Mouse (Mus musculus): ENCODE results near the gene Fkbp15. TPM values are rescaled to one million over a fixed set of nuclear protein-coding genes. Genes with fewer than 3 reads are reported as not detected.

The Fkbp15 gene
- total and polyA plus RNA-seq, 3 experiments = 16.7 to 60.9 (median 60.0) TPM

- Histone ChIP-seq H3K27me3 (ENCODE audit: insufficient read depth, low read length) (no peaks in the 10 kb centered on the region), H3K9me3 (replicated peaks) (0 out of 2 replicates have a peak, but pooled peaks cover 3% of the 10 kb centered on the region), H3K36me3 (replicated peaks) (no peaks in the 10 kb centered on the region), H3K4me1 (ENCODE audit: insufficient read depth, low read depth, low read length) (no peaks in the 10 kb centered on the region), H3K4me3 (ENCODE audit: low read depth, low read length) (no peak overlapping the region)
- no peak for ATAC-seq (ENCODE audit: extremely low read depth, insufficient number of reproducible peaks, low FRiP score, poor library complexity, severe bottlenecking)
- TF ChIP-seq GATA2 (IDR thresholded peaks at IDR 0.05; ENCODE audit: borderline replicate concordance, low read depth, low read length) (no peak), GATA1 (IDR thresholded peaks at IDR 0.05; ENCODE audit: borderline replicate concordance, low read length) (no peak), CTCF (IDR thresholded peaks at IDR 0.05; ENCODE audit: low read depth, low read length) (no peak), POLR2AphosphoS5 (IDR thresholded peaks at IDR 0.05; ENCODE audit: insufficient replicate concordance, low read depth, low read length) (no peak), TAL1 (conservative IDR thresholded peaks at IDR 0.05; ENCODE audit: low read depth, low read length) (no peak)
- no peak for DNase-seq (ENCODE audit: low spot score)
These were observed 109.3 kb downstream of the Fkbp15 start for GRCm38 (mm10) chr4:62250896-62251544.

Other genes with a start within 250 kb of the Fkbp15 start
- not detected in 2 replicates for gene Mup21, start 209.7 kb downstream of the Fkbp15 start, total RNA-seq (2014; fragmentation: Nextera tagmentation)
- gene Mup21, start 209.7 kb downstream of the Fkbp15 start, total RNA-seq (2017) = not detected in 2 replicates
- gene Mup21, start 209.7 kb downstream of the Fkbp15 start, polyA plus RNA-seq (2012) = not detected in 2 replicates
- gene Zfp37, start 129.5 kb downstream of the Fkbp15 start, total RNA-seq (2014; fragmentation: Nextera tagmentation) = not detected in 2 replicates
- gene Zfp37, start 129.5 kb downstream of the Fkbp15 start, total RNA-seq (2017) = 0.71 TPM in 1 of 2 replicates, not detected in the other
- gene Zfp37, start 129.5 kb downstream of the Fkbp15 start, polyA plus RNA-seq (2012) = not detected in 2 replicates
- 4.4 and 6.4 TPM in 2 replicates for gene Slc31a2, start 98.0 kb downstream of the Fkbp15 start, total RNA-seq (2014; fragmentation: Nextera tagmentation)
- 5.7 and 6.4 TPM in 2 replicates for gene Slc31a2, start 98.0 kb downstream of the Fkbp15 start, total RNA-seq (2017)
- gene Slc31a2, start 98.0 kb downstream of the Fkbp15 start, polyA plus RNA-seq (2012) = 0.13 and 0.22 TPM in 2 replicates
- 46.4 and 47.5 TPM in 2 replicates for gene Slc31a1, start 179 bp upstream of the Fkbp15 start, total RNA-seq (2014; fragmentation: Nextera tagmentation)
- 25.7 and 30.4 TPM in 2 replicates for gene Slc31a1, start 179 bp upstream of the Fkbp15 start, total RNA-seq (2017)
- 2.2 and 3.4 TPM in 2 replicates for gene Slc31a1, start 179 bp upstream of the Fkbp15 start, polyA plus RNA-seq (2012)
- 120 and 128 TPM in 2 replicates for gene Cdc26, start 48.1 kb upstream of the Fkbp15 start, total RNA-seq (2014; fragmentation: Nextera tagmentation)
- gene Cdc26, start 48.1 kb upstream of the Fkbp15 start, total RNA-seq (2017) = 120 and 148 TPM in 2 replicates
- 9.6 and 44.1 TPM in 2 replicates for gene Cdc26, start 48.1 kb upstream of the Fkbp15 start, polyA plus RNA-seq (2012)
- gene Prpf4, start 48.2 kb upstream of the Fkbp15 start, total RNA-seq (2014; fragmentation: Nextera tagmentation) = 23.0 and 26.8 TPM in 2 replicates
- 21.5 and 23.1 TPM in 2 replicates for gene Prpf4, start 48.2 kb upstream of the Fkbp15 start, total RNA-seq (2017)
- gene Prpf4, start 48.2 kb upstream of the Fkbp15 start, polyA plus RNA-seq (2012) = 2.5 and 4.1 TPM in 2 replicates
- gene Rnf183, start 74.7 kb upstream of the Fkbp15 start, total RNA-seq (2014; fragmentation: Nextera tagmentation) = not detected in 2 replicates
- not detected in 2 replicates for gene Rnf183, start 74.7 kb upstream of the Fkbp15 start, total RNA-seq (2017)
- gene Rnf183, start 74.7 kb upstream of the Fkbp15 start, polyA plus RNA-seq (2012) = 0.13 TPM in 1 of 2 replicates, not detected in the other
- gene Wdr31, start 110.3 kb upstream of the Fkbp15 start, total RNA-seq (2014; fragmentation: Nextera tagmentation) = 1.7 and 1.8 TPM in 2 replicates
- 0.70 and 2.0 TPM in 2 replicates for gene Wdr31, start 110.3 kb upstream of the Fkbp15 start, total RNA-seq (2017)
- 0.52 and 0.58 TPM in 2 replicates for gene Wdr31, start 110.3 kb upstream of the Fkbp15 start, polyA plus RNA-seq (2012)
- 0.53 TPM in 1 of 2 replicates, not detected in the other for gene Bspry, start 119.5 kb upstream of the Fkbp15 start, total RNA-seq (2014; fragmentation: Nextera tagmentation)
- 0.06 and 0.11 TPM in 2 replicates for gene Bspry, start 119.5 kb upstream of the Fkbp15 start, total RNA-seq (2017)
- 0.09 TPM in 1 of 2 replicates, not detected in the other for gene Bspry, start 119.5 kb upstream of the Fkbp15 start, polyA plus RNA-seq (2012)
- gene Hdhd3, start 142.9 kb upstream of the Fkbp15 start, total RNA-seq (2014; fragmentation: Nextera tagmentation) = 1.8 and 2.3 TPM in 2 replicates
- 1.3 and 1.7 TPM in 2 replicates for gene Hdhd3, start 142.9 kb upstream of the Fkbp15 start, total RNA-seq (2017)
- 1.7 and 3.0 TPM in 2 replicates for gene Hdhd3, start 142.9 kb upstream of the Fkbp15 start, polyA plus RNA-seq (2012)
- 81.6 and 123 TPM in 2 replicates for gene Alad, start 159.4 kb upstream of the Fkbp15 start, total RNA-seq (2014; fragmentation: Nextera tagmentation)
- 49.4 and 53.1 TPM in 2 replicates for gene Alad, start 159.4 kb upstream of the Fkbp15 start, total RNA-seq (2017)
- 196 and 200 TPM in 2 replicates for gene Alad, start 159.4 kb upstream of the Fkbp15 start, polyA plus RNA-seq (2012)
- gene Pole3, start 164.5 kb upstream of the Fkbp15 start, total RNA-seq (2014; fragmentation: Nextera tagmentation) = 32.5 and 36.3 TPM in 2 replicates
- 71.7 and 73.9 TPM in 2 replicates for gene Pole3, start 164.5 kb upstream of the Fkbp15 start, total RNA-seq (2017)
- 37.2 and 40.9 TPM in 2 replicates for gene Pole3, start 164.5 kb upstream of the Fkbp15 start, polyA plus RNA-seq (2012)
- gene 4933430I17Rik, start 164.8 kb upstream of the Fkbp15 start, total RNA-seq (2014; fragmentation: Nextera tagmentation) = 0.53 TPM in 1 of 2 replicates, not detected in the other
- 0.27 and 0.29 TPM in 2 replicates for gene 4933430I17Rik, start 164.8 kb upstream of the Fkbp15 start, total RNA-seq (2017)
- 0.05 TPM in 1 of 2 replicates, not detected in the other for gene 4933430I17Rik, start 164.8 kb upstream of the Fkbp15 start, polyA plus RNA-seq (2012)
- not detected in 2 replicates for gene Rgs3, start 199.3 kb upstream of the Fkbp15 start, total RNA-seq (2014; fragmentation: Nextera tagmentation)
- 0.16 and 0.23 TPM in 2 replicates for gene Rgs3, start 199.3 kb upstream of the Fkbp15 start, total RNA-seq (2017)
- gene Rgs3, start 199.3 kb upstream of the Fkbp15 start, polyA plus RNA-seq (2012) = not detected in 2 replicates